Mouse (Mus musculus): ENCODE measurements around the gene Hoxb7. TPM values are rescaled to one million over a fixed set of nuclear protein-coding genes. Genes with fewer than 3 reads are reported as not detected.

The Hoxb7 gene
- polyA plus RNA-seq, 1 experiment from 2014 or later: 9.1 TPM

- H3K9me3 ChIP-seq: no peaks in the 10 kb centered on the region
- H3K27me3 ChIP-seq (replicated peaks): peaks cover 42% of the 10 kb centered on the region
- H3K4me2 ChIP-seq: peak overlapping the region; percentile 62
- H3K4me1 ChIP-seq: peaks cover 15% of the 10 kb centered on the region; the same call in 1 of the 2 replicates
- H3K9ac ChIP-seq: no peak overlapping the region
- ATAC-seq (ENCODE audit: insufficient read depth, low FRiP score, low read depth): no peak
- peak overlapping the region; percentile 41; the same call in 1 of the 2 replicates for H3K4me3 ChIP-seq (replicated peaks)
- no peaks in the 10 kb centered on the region for H3K36me3 ChIP-seq
- 23% methylated on average over 4 of the region's 4 CpGs for WGBS
- H3K27ac ChIP-seq: peak overlapping the region; percentile 82
These were observed 22.3 kb downstream of the Hoxb7 start for GRCm38 (mm10) chr11:96308763-96309162.

GRCm38 (mm10) chr11:96309288-96309687, 22.9 kb downstream of the Hoxb7 start:
- peaks cover 44% of the 10 kb centered on the region for H3K27me3 ChIP-seq (replicated peaks)
- peak overlapping the region; percentile 41 for H3K4me3 ChIP-seq (replicated peaks)
- no peaks in the 10 kb centered on the region for H3K36me3 ChIP-seq
- WGBS: 23% methylated on average over 4 of the region's 4 CpGs
- no peaks in the 10 kb centered on the region for H3K9me3 ChIP-seq
- H3K4me2 ChIP-seq: peak overlapping the region; percentile 62
- ATAC-seq (ENCODE audit: insufficient read depth, low FRiP score, low read depth): no peak
- H3K9ac ChIP-seq: 0 out of 2 replicates have a peak overlapping the region, but pooled peaks have one; percentile 3
- H3K27ac ChIP-seq: peak overlapping the region; percentile 82
- peaks cover 17% of the 10 kb centered on the region; the same call in 1 of the 2 replicates for H3K4me1 ChIP-seq

GRCm38 (mm10) chr11:96310183-96310938, 23.9 kb downstream of the Hoxb7 start:
- WGBS: 19% methylated on average over 20 of the region's 20 CpGs
- H3K27ac ChIP-seq: peak overlapping the region; percentile 82
- H3K9me3 ChIP-seq: no peaks in the 10 kb centered on the region
- H3K4me2 ChIP-seq: peak overlapping the region; percentile 62
- H3K36me3 ChIP-seq: no peaks in the 10 kb centered on the region
- H3K4me3 ChIP-seq (replicated peaks): peak overlapping the region; percentile 41
- no peak overlapping the region for H3K9ac ChIP-seq
- no peak for ATAC-seq (ENCODE audit: insufficient read depth, low FRiP score, low read depth)
- peaks cover 18% of the 10 kb centered on the region; the same call in 1 of the 2 replicates for H3K4me1 ChIP-seq
- H3K27me3 ChIP-seq (replicated peaks): peaks cover 40% of the 10 kb centered on the region

- Histone ChIP-seq H3K36me3 (no peaks in the 10 kb centered on the region), H3K4me2 (peak overlapping the region; percentile 62), H3K27me3 (replicated peaks) (peaks cover 34% of the 10 kb centered on the region), H3K4me3 (replicated peaks) (peak overlapping the region; percentile 32), H3K9me3 (no peaks in the 10 kb centered on the region), H3K27ac (peak overlapping the region; percentile 82), H3K4me1 (peaks cover 22% of the 10 kb centered on the region; the same call in 1 of the 2 replicates), H3K9ac (peak overlapping the region; percentile 14; the same call in 1 of the 2 replicates)
- ATAC-seq (ENCODE audit: insufficient read depth, low FRiP score, low read depth): no peak
- WGBS: 15% methylated on average over 6 of the region's 6 CpGs
These were observed 24.7 kb downstream of the Hoxb7 start for GRCm38 (mm10) chr11:96311097-96311496.

GRCm38 (mm10) chr11:96311520-96312417, 25.3 kb downstream of the Hoxb7 start:
- H3K27me3 ChIP-seq (replicated peaks): peaks cover 28% of the 10 kb centered on the region
- peak overlapping the region; percentile 14; the same call in 1 of the 2 replicates for H3K9ac ChIP-seq

GRCm38 (mm10) chr11:96313134-96313533, 26.7 kb downstream of the Hoxb7 start:
- Histone ChIP-seq H3K27me3 (replicated peaks) (peaks cover 28% of the 10 kb centered on the region), H3K4me3 (replicated peaks) (no peak overlapping the region)

More at GRCm38 (mm10) chr11:96311520-96312417, 25.3 kb downstream of the Hoxb7 start:
- Histone ChIP-seq H3K4me2 (peak overlapping the region; percentile 62), H3K27ac (peak overlapping the region; percentile 82), H3K4me1 (peaks cover 26% of the 10 kb centered on the region; the same call in 1 of the 2 replicates), H3K9me3 (no peaks in the 10 kb centered on the region), H3K36me3 (no peaks in the 10 kb centered on the region), H3K4me3 (replicated peaks) (peak overlapping the region; percentile 32)
- WGBS: 3% methylated on average over 31 of the region's 31 CpGs
- peak; percentile 74; the same call in 1 of the 2 replicates for ATAC-seq (ENCODE audit: insufficient read depth, low FRiP score, low read depth)

GRCm38 (mm10) chr11:96313806-96314428, 27.5 kb downstream of the Hoxb7 start:
- peak overlapping the region; percentile 35 for H3K4me3 ChIP-seq (replicated peaks)
- peak overlapping the region; percentile 82 for H3K27ac ChIP-seq
- 17% methylated on average over 12 of the region's 12 CpGs for WGBS
- H3K9me3 ChIP-seq: no peaks in the 10 kb centered on the region
- H3K27me3 ChIP-seq (replicated peaks): peaks cover 28% of the 10 kb centered on the region
- no peak overlapping the region for H3K9ac ChIP-seq
- H3K4me2 ChIP-seq: peak overlapping the region; percentile 62
- H3K36me3 ChIP-seq: no peaks in the 10 kb centered on the region
- no peak for ATAC-seq (ENCODE audit: insufficient read depth, low FRiP score, low read depth)
- peaks cover 25% of the 10 kb centered on the region for H3K4me1 ChIP-seq

More at GRCm38 (mm10) chr11:96313134-96313533, 26.7 kb downstream of the Hoxb7 start:
- H3K27ac ChIP-seq: peak overlapping the region; percentile 82
- 43% methylated on average over 2 of the region's 2 CpGs for WGBS
- H3K4me1 ChIP-seq: peaks cover 28% of the 10 kb centered on the region
- no peak for ATAC-seq (ENCODE audit: insufficient read depth, low FRiP score, low read depth)
- H3K36me3 ChIP-seq: no peaks in the 10 kb centered on the region
- H3K9me3 ChIP-seq: no peaks in the 10 kb centered on the region
- peak overlapping the region; percentile 62 for H3K4me2 ChIP-seq
- no peak overlapping the region for H3K9ac ChIP-seq

GRCm38 (mm10) chr11:96314671-96315343, 28.4 kb downstream of the Hoxb7 start:
- peaks cover 25% of the 10 kb centered on the region for H3K4me1 ChIP-seq
- peaks cover 32% of the 10 kb centered on the region for H3K27me3 ChIP-seq (replicated peaks)
- no peaks in the 10 kb centered on the region for H3K36me3 ChIP-seq
- no peak for ATAC-seq (ENCODE audit: insufficient read depth, low FRiP score, low read depth)
- peak overlapping the region; percentile 35 for H3K4me3 ChIP-seq (replicated peaks)
- peak overlapping the region; percentile 40 for H3K9ac ChIP-seq
- peak overlapping the region; percentile 62 for H3K4me2 ChIP-seq
- 4% methylated on average over 34 of the region's 34 CpGs for WGBS
- H3K27ac ChIP-seq: peak overlapping the region; percentile 82
- no peaks in the 10 kb centered on the region for H3K9me3 ChIP-seq

- Histone ChIP-seq H3K4me2 (peak overlapping the region; percentile 62), H3K27me3 (replicated peaks) (peaks cover 32% of the 10 kb centered on the region), H3K9ac (peak overlapping the region; percentile 40; the same call in 1 of the 2 replicates), H3K4me3 (replicated peaks) (peak overlapping the region; percentile 35), H3K27ac (peak overlapping the region; percentile 82), H3K4me1 (peaks cover 25% of the 10 kb centered on the region), H3K9me3 (no peaks in the 10 kb centered on the region), H3K36me3 (no peaks in the 10 kb centered on the region)
- no peak for ATAC-seq (ENCODE audit: insufficient read depth, low FRiP score, low read depth)
- WGBS: 22% methylated on average over 5 of the region's 5 CpGs
These were observed 28.9 kb downstream of the Hoxb7 start for GRCm38 (mm10) chr11:96315344-96315681.

GRCm38 (mm10) chr11:96316696-96317607, 30.5 kb downstream of the Hoxb7 start:
- H3K4me2 ChIP-seq: peak overlapping the region; percentile 62
- no peaks in the 10 kb centered on the region for H3K9me3 ChIP-seq
- H3K4me3 ChIP-seq (replicated peaks): peak overlapping the region; percentile 60; the same call in 1 of the 2 replicates
- 18% methylated on average over 18 of the region's 18 CpGs for WGBS
- peak overlapping the region; percentile 97 for H3K27ac ChIP-seq
- no peaks in the 10 kb centered on the region for H3K36me3 ChIP-seq
- ATAC-seq (ENCODE audit: insufficient read depth, low FRiP score, low read depth): no peak
- H3K9ac ChIP-seq: peak overlapping the region; percentile 39; the same call in 1 of the 2 replicates
- H3K27me3 ChIP-seq (replicated peaks): peaks cover 22% of the 10 kb centered on the region
- H3K4me1 ChIP-seq: peaks cover 23% of the 10 kb centered on the region
